Mouse (Mus musculus): ENCODE measurements at regions not wholly inside any gene's neighbourhood (a gene's known extent, or its start where the extent isn't known, plus 50 kb on each side); places are given as distances from the start of the nearest gene placed in this dataset.

GRCm38 (mm10) chr4:102685045-102685444, 56.1 kb upstream of the Sgip1 start:
- no peak for TF ChIP-seq POLR2A (IDR thresholded peaks at IDR 0.05; ENCODE audit: insufficient read length, low read depth)
- TF ChIP-seq CEBPB (IDR thresholded peaks at IDR 0.05; ENCODE audit: insufficient read depth, poor library complexity, severe bottlenecking), result peak; percentile 68
